Mouse (Mus musculus): ENCODE measurements at regions not wholly inside any gene's neighbourhood (a gene's known extent, or its start where the extent isn't known, plus 50 kb on each side); places are given as distances from the start of the nearest gene placed in this dataset.

DNA sequence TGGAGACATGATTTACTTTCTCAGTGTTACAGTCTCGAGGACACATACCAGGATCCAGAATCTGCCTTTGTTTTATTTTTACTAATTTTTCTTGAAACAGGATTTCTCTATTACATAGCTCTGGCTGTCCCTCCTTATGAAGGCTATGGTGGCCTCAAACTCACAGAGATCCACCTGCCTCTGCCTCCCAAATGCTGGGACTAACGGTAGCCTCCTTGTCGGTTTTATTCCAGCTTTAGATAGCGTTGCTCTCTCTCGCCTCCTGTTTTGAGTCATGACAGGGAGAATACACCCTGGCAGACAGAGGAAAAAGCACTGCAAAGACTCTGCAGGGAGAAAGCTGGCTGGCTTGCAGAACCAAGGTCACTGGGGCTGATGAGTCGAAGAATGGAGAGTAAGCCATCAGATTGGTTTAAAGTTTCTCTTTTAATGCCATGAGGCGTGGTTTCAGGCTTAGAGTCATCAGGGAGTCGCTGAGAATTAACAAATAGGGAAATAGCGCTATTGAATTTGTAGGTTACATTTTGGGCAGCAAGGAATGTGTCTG is 119.8 kb downstream of the Tbx4 start:
- DNase-seq (ENCODE audit: low read depth, low spot score): no peak
- Histone ChIP-seq H3K27me3 (ENCODE audit: control insufficient read depth, insufficient read depth, low read length, poor library complexity, severe bottlenecking) (no peaks in the 10 kb centered on the region; the same call in 1 of the 2 replicates), H3K36me3 (ENCODE audit: control insufficient read depth, insufficient read depth, low read length, poor library complexity, severe bottlenecking) (no peaks in the 10 kb centered on the region)

DNA sequence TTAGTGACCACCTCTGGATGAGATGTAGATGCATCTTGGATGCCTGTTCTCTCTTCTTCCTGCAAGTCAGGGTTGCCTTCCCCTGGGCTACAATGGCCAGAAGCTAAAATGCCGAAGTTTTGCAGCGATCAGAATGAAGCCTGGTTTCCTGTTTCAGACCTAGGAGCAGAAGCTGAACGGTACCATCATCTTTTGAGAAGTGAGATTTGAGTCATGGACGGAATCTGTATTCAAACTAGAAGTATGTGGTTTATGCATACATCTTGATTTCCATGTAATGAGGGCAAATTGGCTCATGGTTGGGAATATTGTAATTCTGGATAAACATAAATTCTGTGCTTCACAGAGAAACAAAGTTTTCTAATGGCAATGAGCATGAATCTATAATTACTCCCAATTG is 120.6 kb downstream of the Tbx4 start:
- no peaks in the 10 kb centered on the region for H3K27me3 ChIP-seq (ENCODE audit: control insufficient read depth, insufficient read depth, low read length, poor library complexity, severe bottlenecking)
- no peaks in the 10 kb centered on the region for H3K36me3 ChIP-seq (ENCODE audit: control insufficient read depth, insufficient read depth, low read length, poor library complexity, severe bottlenecking)
- DNase-seq (ENCODE audit: low read depth, low spot score): no peak

All from splenic B cell, adult 2 months (primary cell).